ENCODE assay signal across 7 mouse cellular contexts in genomic region chr7:84689251-84690100, GRCm38 (mm10). TPM values are rescaled to one million over a fixed set of nuclear protein-coding genes. Genes with fewer than 3 reads are reported as not detected.
A peak's percentile ranks its signal among the peaks of the same experiment; 100 is the strongest.
DNase-seq lines count a peak whose midpoint lies in the region; ATAC-seq lines count a peak whose summit lies in the region.

Gene Zfand6, minus strand, starts transcription at chr7:84689959.

- under 1% methylated on average over 66 of the region's 87 CpGs for WGBS in intestine, embryonic 15.5 days
- WGBS in midbrain, embryonic 10.5 days, result under 1% methylated on average over 86 of the region's 87 CpGs

- H3K4me2 ChIP-seq in intestine, embryonic 15.5 days (replicated peaks), result peak within 1 kb of the TSS; percentile 81

- peaks cover 5% of the 10 kb centered on the region for H3K4me1 ChIP-seq in intestine, embryonic 15.5 days (replicated peaks)
- H3K4me1 ChIP-seq in midbrain, embryonic 10.5 days, result peaks cover 24% of the 10 kb centered on the region

- H3K4me3 ChIP-seq in intestine, embryonic 15.5 days (replicated peaks), result peak within 1 kb of the TSS; percentile 87
- peak within 1 kb of the TSS; percentile 85 for H3K4me3 ChIP-seq in midbrain, embryonic 10.5 days

- intact Hi-C loops in gastrocnemius, postnatal 36 days (cut with DNase I), result loop anchor here (5.0 kb wide), 1 partner anchor 87 kb away; no protein-coding TSS in a partner anchor
- intact Hi-C loops in left cerebral cortex, postnatal 25 days (cut with DNase I), result loop anchor here (2.0 kb wide), 1 partner anchor 85 kb away; no protein-coding TSS in a partner anchor

- peak within 1 kb of the TSS; percentile 93 for H3K27ac ChIP-seq in intestine, embryonic 15.5 days
- H3K27ac ChIP-seq in midbrain, embryonic 10.5 days (replicated peaks), result peak within 1 kb of the TSS; percentile 93

- peak; percentile 98 for DNase-seq in adrenal gland, adult 18-20 months (ENCODE audit: low spot score in 2 of 2)
- peak; percentile 99 for DNase-seq in embryo, embryonic 11 days
- DNase-seq in gastrocnemius, postnatal 36 days, result peak; percentile 98
- DNase-seq in left cerebral cortex, postnatal 25 days (ENCODE audit: low spot score in 2 of 2), result peak; percentile 99
- peak; percentile 98 for DNase-seq in midbrain, embryonic 10.5 days (ENCODE audit: low spot score)
- peak; percentile 98 for DNase-seq in right cerebral cortex, postnatal 4 days

- ATAC-seq in intestine, embryonic 15.5 days, result peak; percentile 99

- peak within 1 kb of the TSS; percentile 77 for H3K9ac ChIP-seq in intestine, embryonic 15.5 days

- H3K9me3 ChIP-seq in intestine, embryonic 15.5 days, result no peaks in the 10 kb centered on the region
- H3K9me3 ChIP-seq in midbrain, embryonic 10.5 days (replicated peaks), result no peaks in the 10 kb centered on the region

- no peaks in the 10 kb centered on the region for H3K36me3 ChIP-seq in intestine, embryonic 15.5 days
- H3K36me3 ChIP-seq in midbrain, embryonic 10.5 days, result no peaks in the 10 kb centered on the region

- no peaks in the 10 kb centered on the region for H3K27me3 ChIP-seq in intestine, embryonic 15.5 days (replicated peaks)
- H3K27me3 ChIP-seq in midbrain, embryonic 10.5 days (ENCODE audit: low read depth, poor library complexity, severe bottlenecking), result no peaks in the 10 kb centered on the region

RNA-seq across cellular contexts. Expression of gene Zfand6, which starts in this region (rescaled TPM):
- 100 to 1,000 TPM; 115 to 136 TPM for total RNA-seq in adrenal gland, adult 18-20 months (2021)
- total RNA-seq in gastrocnemius, postnatal 36 days (2021), result 100 to 1,000 TPM; 101 to 103 TPM
- polyA plus RNA-seq in intestine, embryonic 15.5 days (2015; fragmentation: Nextera tagmentation; extraction: Ambion mirVana), result 162 and 174 TPM in 2 replicates
- total RNA-seq in left cerebral cortex, postnatal 25 days (2021), result 10 to 100 TPM; 61.2 to 64.7 TPM
- 162 and 185 TPM in 2 replicates for polyA plus RNA-seq in midbrain, embryonic 10.5 days (2016; fragmentation: Nextera tagmentation; extraction: Ambion mirVana)

Comparison
In these comparisons a context has a peak if more than half of its experiments do, and no peak if none do; other contexts are left out.
1. Peak in every context shown above with its lines: DNase-seq, ATAC-seq, H3K4me3 ChIP-seq and H3K27ac ChIP-seq.